Mouse (Mus musculus) kidney, postnatal 4 days (tissue): Measurements from ENCODE around the gene Tex14.

Source experiments
- DNase-seq, 2 experiments: peaks; one replicate each; pipeline ENCODE4 v3.0.0; 2021; ENCODE audit warnings: mixed read lengths in 2 of 2

Tex14 gene

GRCm38 (mm10) chr11:87573751-87574150 lies 168.9 kb downstream of the Tex14 start:
- peak in 1 of 2 experiments; percentile 45 for DNase-seq

- no peak for DNase-seq
Observed at GRCm38 (mm10) chr11:87574520-87575180, 169.8 kb downstream of the Tex14 start.

- peak; percentile 58 to 73 for DNase-seq
Observed at GRCm38 (mm10) chr11:87577601-87578248, 172.9 kb downstream of the Tex14 start.

GRCm38 (mm10) chr11:87578249-87578962 lies 173.5 kb downstream of the Tex14 start:
- peak; percentile 83 to 89 for DNase-seq

- DNase-seq = peak; percentile 37 to 45
Observed at GRCm38 (mm10) chr11:87578963-87579601, 174.2 kb downstream of the Tex14 start.

GRCm38 (mm10) chr11:87579713-87580112 lies 174.8 kb downstream of the Tex14 start:
- DNase-seq = no peak

GRCm38 (mm10) chr11:87580543-87581085 lies 175.7 kb downstream of the Tex14 start:
- peak in 1 of 2 experiments; percentile 11 for DNase-seq

GRCm38 (mm10) chr11:87581161-87581865 lies 176.4 kb downstream of the Tex14 start:
- DNase-seq = no peak

GRCm38 (mm10) chr11:87581933-87582710 lies 177.3 kb downstream of the Tex14 start:
- DNase-seq = no peak

- DNase-seq = no peak
Observed at GRCm38 (mm10) chr11:87583291-87584034, 178.6 kb downstream of the Tex14 start.

- DNase-seq = peak; percentile 64 to 77
Observed at GRCm38 (mm10) chr11:87584711-87585505, 180.0 kb downstream of the Tex14 start.

- no peak for DNase-seq
Observed at GRCm38 (mm10) chr11:87587211-87587874, 182.5 kb downstream of the Tex14 start.

- no peak for DNase-seq
Observed at GRCm38 (mm10) chr11:87589605-87590004, 184.7 kb downstream of the Tex14 start.

GRCm38 (mm10) chr11:87590841-87591525 lies 186.1 kb downstream of the Tex14 start:
- DNase-seq = peak; percentile 42 to 65

- DNase-seq = peak; percentile 98 to 99
Observed at GRCm38 (mm10) chr11:87591526-87592353, 186.9 kb downstream of the Tex14 start, which contains the start of gene Mtmr4. Gene Mtmr4, plus strand, starts transcription at chr11:87592162.

- no peak for DNase-seq
Observed at GRCm38 (mm10) chr11:87592354-87592695, 187.5 kb downstream of the Tex14 start.

GRCm38 (mm10) chr11:87592713-87593598 lies 188.1 kb downstream of the Tex14 start:
- peak in 1 of 2 experiments; percentile 55 for DNase-seq
